Mouse (Mus musculus) kidney, adult 2 months (tissue): ENCODE measurements around the gene Dusp1. TPM values are rescaled to one million over a fixed set of nuclear protein-coding genes. Genes with fewer than 3 reads are reported as not detected.
A peak's percentile ranks its signal among the peaks of the same experiment; 100 is the strongest.

Experiments used
- DNase-seq: peaks from one replicate; pipeline ENCODE4 v3.0.0; 2021
- H3K27ac ChIP-seq: fragments of 200-500 bp; 2 replicates; pipeline ENCODE4 v1.5.1; 2012; ENCODE audit warnings: low read depth, low read length, control low read depth, inconsistent platforms; ENCODE audit not compliant: insufficient read depth
- H3K27me3 ChIP-seq: fragments of 200-500 bp; replicated peaks from 2 replicates; pipeline ENCODE4 v1.6.1; 2012; ENCODE audit warnings: mild to moderate bottlenecking, moderate library complexity, low read length, inconsistent platforms; ENCODE audit not compliant: control insufficient read depth, insufficient read depth
- H3K36me3 ChIP-seq: fragments of 200-500 bp; 2 replicates; pipeline ENCODE4 v1.6.1; 2012; ENCODE audit warnings: mild to moderate bottlenecking, moderate library complexity, low read length, inconsistent platforms; ENCODE audit not compliant: control insufficient read depth, insufficient read depth
- H3K4me1 ChIP-seq: fragments of 200-500 bp; 2 replicates; pipeline ENCODE4 v1.6.1; 2011; ENCODE audit warnings: low read length; ENCODE audit not compliant: control insufficient read depth, insufficient read depth
- H3K4me3 ChIP-seq: fragments of 200-500 bp; 2 replicates; pipeline ENCODE4 v1.5.1; 2011; ENCODE audit warnings: mild to moderate bottlenecking, low read depth, low read length, control low read depth; ENCODE audit not compliant: insufficient read depth
- CTCF ChIP-seq: fragments of 200-500 bp; conservative IDR thresholded peaks from 2 replicates; pipeline ENCODE4 v1.5.1; 2011; ENCODE audit warnings: low read depth, mild to moderate bottlenecking, control low read depth, low read length, moderate library complexity, mixed read lengths; ENCODE audit not compliant: insufficient read depth, insufficient read length
- POLR2A ChIP-seq: fragments of 200-500 bp; IDR thresholded peaks from one replicate; pipeline ENCODE4 v1.6.1; 2011; ENCODE audit warnings: low read depth, low read length, control low read depth
- WGBS: fragments of 180-500 bp; shearing (Covaris S2); methylation state at CpG from one replicate; pipeline ENCODE4 v1.1.7; 2018; 5-methylcytosine and 5-hydroxymethylcytosine counted together
- polyA plus RNA-seq: library from polyadenylated mRNA; depleted of rRNA; stranded (reverse); fragments of >200 nt; gene quantifications from 2 replicates; pipeline ENCODE4 v1.2.3, GENCODE M21; 2012; rRNA removed

Gene Dusp1
- polyA plus RNA-seq = 52.4 and 66.1 TPM in 2 replicates

- TF ChIP-seq CTCF = no peak
- no peak for TF ChIP-seq POLR2A
- H3K36me3 ChIP-seq = no peaks in the 10 kb centered on the region
- peak within 1 kb of the TSS; percentile 65 for H3K27ac ChIP-seq
- WGBS = 1% methylated on average over 25 of the region's 25 CpGs
- DNase-seq = no peak
- H3K4me3 ChIP-seq = peak within 1 kb of the TSS; percentile 80
- no peaks in the 10 kb centered on the region for H3K27me3 ChIP-seq
- H3K4me1 ChIP-seq = peaks cover 16% of the 10 kb centered on the region
Observed at GRCm38 (mm10) chr17:26561651-26562181, at the start of gene Dusp1. TSS of gene Dusp1 (minus strand) at chr17:26562128.

- peak; percentile 22 for DNase-seq
- Histone ChIP-seq H3K4me3 (no peak overlapping the region), H3K27ac (peak overlapping the region; percentile 1; the same call in 1 of the 2 replicates)
Observed at GRCm38 (mm10) chr17:26611328-26611727, 49.4 kb upstream of the Dusp1 start.

DNA sequence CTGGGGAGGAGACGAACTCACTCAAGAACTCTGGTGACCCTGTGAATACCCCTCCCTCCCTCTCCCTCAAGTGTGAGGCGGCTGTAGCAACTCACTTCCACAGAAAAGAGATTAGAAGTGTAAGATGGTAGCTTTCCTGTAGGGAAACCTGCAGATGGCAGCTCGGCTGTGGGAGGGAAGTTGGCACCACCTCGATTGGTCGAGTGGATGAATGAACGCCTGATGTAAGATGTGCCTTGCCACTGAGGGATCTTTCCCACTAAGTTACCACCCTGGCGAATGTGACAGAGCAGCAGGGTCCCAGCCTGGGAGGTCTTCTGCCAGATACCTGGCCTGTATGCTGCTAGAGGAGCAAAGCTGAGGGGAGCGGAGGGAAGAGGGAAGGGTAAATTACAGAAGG, 47.9 kb upstream of the Dusp1 start:
- Histone ChIP-seq H3K27ac (no peak overlapping the region), H3K36me3 (no peaks in the 10 kb centered on the region), H3K4me1 (no peaks in the 10 kb centered on the region), H3K27me3 (no peaks in the 10 kb centered on the region), H3K4me3 (no peak overlapping the region)
- 85% methylated on average over 8 of the region's 8 CpGs for WGBS
- TF ChIP-seq CTCF = no peak
- no peak for TF ChIP-seq POLR2A
- DNase-seq = no peak

More at GRCm38 (mm10) chr17:26611328-26611727, 49.4 kb upstream of the Dusp1 start:
- Histone ChIP-seq H3K36me3 (no peaks in the 10 kb centered on the region), H3K4me1 (peaks cover 4% of the 10 kb centered on the region; the same call in 1 of the 2 replicates), H3K27me3 (no peaks in the 10 kb centered on the region)
- TF ChIP-seq POLR2A = no peak
- no peak for TF ChIP-seq CTCF
- 50% methylated on average over 7 of the region's 7 CpGs for WGBS

DNA sequence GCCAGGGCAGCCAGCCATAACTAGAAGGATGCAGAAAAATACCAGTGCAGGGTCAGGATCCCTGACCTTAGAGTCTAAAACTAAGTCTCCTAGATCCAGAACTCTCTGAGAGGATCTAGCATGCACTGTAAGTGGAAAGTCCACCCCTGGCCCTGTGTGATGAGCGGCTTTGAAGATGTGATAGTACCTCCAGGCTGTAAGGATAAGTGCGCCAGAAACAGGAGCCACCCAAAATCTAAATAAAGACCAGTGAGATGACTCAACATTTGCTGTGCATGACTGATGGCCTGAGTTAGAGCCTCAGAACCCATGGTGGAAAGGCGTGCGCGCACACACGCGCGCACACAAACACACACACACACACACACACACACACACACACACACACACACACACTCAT, 46.9 kb upstream of the Dusp1 start:
- TF ChIP-seq POLR2A (no peak), CTCF (no peak)
- no peak for DNase-seq
- WGBS = 95% methylated on average over 8 of the region's 8 CpGs
- H3K4me3 ChIP-seq = no peak overlapping the region
- H3K4me1 ChIP-seq = no peaks in the 10 kb centered on the region
- no peaks in the 10 kb centered on the region for H3K36me3 ChIP-seq
- H3K27ac ChIP-seq = no peak overlapping the region
- no peaks in the 10 kb centered on the region for H3K27me3 ChIP-seq

DNA sequence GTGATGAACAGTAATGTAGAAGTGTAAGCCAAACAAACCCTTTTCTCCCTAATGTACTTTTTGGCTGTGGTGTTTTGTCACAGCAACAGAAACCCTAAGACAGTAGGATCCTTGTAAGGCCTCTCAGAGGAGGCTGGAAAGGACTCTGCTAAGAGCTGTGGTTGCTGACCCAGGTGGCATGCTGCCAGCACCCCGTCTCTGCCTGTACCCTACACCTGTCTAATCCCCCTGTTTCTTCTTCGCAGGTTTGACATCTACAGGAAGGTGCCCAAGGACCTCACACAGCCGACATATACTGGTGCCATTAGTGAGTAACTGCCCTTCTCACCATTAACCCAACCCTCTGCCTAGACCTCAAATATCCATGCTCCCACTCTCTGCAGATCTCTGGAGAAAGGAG, 46.4 kb upstream of the Dusp1 start:
- Histone ChIP-seq H3K27me3 (no peaks in the 10 kb centered on the region), H3K36me3 (no peaks in the 10 kb centered on the region), H3K4me3 (no peak overlapping the region), H3K27ac (no peak overlapping the region), H3K4me1 (no peaks in the 10 kb centered on the region)
- no peak for DNase-seq
- TF ChIP-seq POLR2A (no peak), CTCF (no peak)
- WGBS = 84% methylated on average over 3 of the region's 3 CpGs

DNA sequence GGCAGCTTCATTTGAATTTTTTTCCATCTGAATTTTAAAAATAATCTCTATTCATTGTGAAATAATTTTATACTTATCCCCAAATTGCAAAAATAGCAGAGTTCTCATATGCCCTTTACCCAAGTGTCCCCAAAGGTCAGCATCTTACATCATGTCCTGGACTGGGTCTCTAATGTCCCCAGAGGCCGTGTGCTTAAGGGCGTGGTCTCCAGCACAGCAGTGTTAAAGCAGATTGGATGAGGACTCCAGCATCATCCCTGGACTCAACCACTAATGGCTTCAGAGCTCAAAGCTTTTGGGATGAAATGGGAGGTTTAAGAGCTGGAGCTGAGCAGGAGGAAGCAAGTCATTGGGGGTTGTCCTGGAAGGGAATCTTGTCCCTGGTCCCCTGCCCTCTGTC, 44.6 kb upstream of the Dusp1 start:
- DNase-seq = peak; percentile 47
- H3K27ac ChIP-seq = no peak overlapping the region

GRCm38 (mm10) chr17:26605636-26606035, 43.7 kb upstream of the Dusp1 start:
- 78% methylated on average over 4 of the region's 4 CpGs for WGBS
- H3K4me3 ChIP-seq = no peak overlapping the region
- no peak overlapping the region for H3K27ac ChIP-seq
- no peaks in the 10 kb centered on the region for H3K27me3 ChIP-seq
- H3K36me3 ChIP-seq = no peaks in the 10 kb centered on the region
- no peak for DNase-seq
- TF ChIP-seq POLR2A (no peak), CTCF (no peak)
- peaks cover 19% of the 10 kb centered on the region for H3K4me1 ChIP-seq

More for the DNA sequence above, 44.6 kb upstream of the Dusp1 start:
- no peak overlapping the region for H3K4me3 ChIP-seq
- 69% methylated on average over 2 of the region's 2 CpGs for WGBS
- H3K27me3 ChIP-seq = no peaks in the 10 kb centered on the region
- H3K4me1 ChIP-seq = peaks cover 14% of the 10 kb centered on the region
- H3K36me3 ChIP-seq = no peaks in the 10 kb centered on the region
- TF ChIP-seq POLR2A (no peak), CTCF (no peak)
